Mouse (Mus musculus): ENCODE data around the gene Olfr644. TPM values are rescaled to one million over a fixed set of nuclear protein-coding genes. Genes with fewer than 3 reads are reported as not detected.

Olfr644 gene
- polyA plus RNA-seq, 1 experiment from 2014 or later = not detected

- Histone ChIP-seq H3K4me2 (ENCODE audit: low read depth, severe bottlenecking) (no peak overlapping the region), H3K27ac (replicated peaks; ENCODE audit: low read depth, low read length) (no peak overlapping the region), H3K4me3 (ENCODE audit: low read depth, low read length) (no peak overlapping the region), H3K4me1 (ENCODE audit: control insufficient read depth, insufficient read depth, low read length) (no peaks in the 10 kb centered on the region), H3K9ac (ENCODE audit: low read length) (no peak overlapping the region), H3K27me3 (ENCODE audit: control insufficient read depth, insufficient read depth, low read length) (no peaks in the 10 kb centered on the region), H3K9me3 (ENCODE audit: control insufficient read depth, low read length) (no peaks in the 10 kb centered on the region), H3K36me3 (ENCODE audit: control insufficient read depth, insufficient read depth, low read length) (no peaks in the 10 kb centered on the region)
- WGBS = 83% methylated on average over 3 of the region's 3 CpGs
- no peak for ATAC-seq (ENCODE audit: insufficient number of reproducible peaks, low FRiP score, low TSS enrichment, low read depth)
- no peak for DNase-seq (ENCODE audit: low spot score)
Observed at GRCm38 (mm10) chr7:104026978-104027377, 44.7 kb downstream of the Olfr644 start.

DNA sequence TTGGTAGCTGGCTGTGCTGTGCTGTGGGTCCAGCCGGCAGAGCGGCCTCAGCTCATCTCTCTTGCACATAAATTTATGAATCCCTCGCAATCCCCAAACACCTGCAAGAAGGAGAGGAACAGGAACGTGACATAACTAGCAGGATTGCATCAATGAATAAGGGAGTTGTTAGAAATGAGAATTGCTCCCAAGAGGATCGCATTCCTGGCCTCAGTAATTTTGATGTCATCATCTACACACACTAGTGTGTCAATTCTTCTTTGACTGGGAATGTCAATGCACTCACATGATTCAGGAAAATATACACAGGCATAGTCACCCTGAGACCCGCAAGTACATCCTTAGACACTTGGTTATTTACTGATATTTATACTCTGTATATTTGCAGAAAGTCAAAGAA, 46.2 kb downstream of the Olfr644 start, which contains the start of gene Olfr640:
Gene Olfr640 (minus strand): TSS at position 101 of the 400 bp plus-strand sequence.
- no peaks in the 10 kb centered on the region for H3K9me3 ChIP-seq (ENCODE audit: control insufficient read depth, low read length)

GRCm38 (mm10) chr7:104021651-104022050, 50.0 kb downstream of the Olfr644 start:
- Histone ChIP-seq H3K4me2 (ENCODE audit: low read depth, severe bottlenecking) (no peak overlapping the region), H3K4me3 (ENCODE audit: low read depth, low read length) (no peak overlapping the region), H3K9me3 (ENCODE audit: control insufficient read depth, low read length) (no peaks in the 10 kb centered on the region), H3K9ac (ENCODE audit: low read length) (no peak overlapping the region), H3K36me3 (ENCODE audit: control insufficient read depth, insufficient read depth, low read length) (no peaks in the 10 kb centered on the region), H3K27me3 (ENCODE audit: control insufficient read depth, insufficient read depth, low read length) (no peaks in the 10 kb centered on the region), H3K4me1 (ENCODE audit: control insufficient read depth, insufficient read depth, low read length) (no peaks in the 10 kb centered on the region), H3K27ac (replicated peaks; ENCODE audit: low read depth, low read length) (no peak overlapping the region)
- DNase-seq (ENCODE audit: low spot score) (no peak), ATAC-seq (ENCODE audit: insufficient number of reproducible peaks, low FRiP score, low TSS enrichment, low read depth) (no peak)
- 89% methylated on average over 6 of the region's 6 CpGs for WGBS

More for the DNA sequence above, 46.2 kb downstream of the Olfr644 start, which contains the start of gene Olfr640:
- Histone ChIP-seq H3K36me3 (ENCODE audit: control insufficient read depth, insufficient read depth, low read length) (no peaks in the 10 kb centered on the region), H3K4me1 (ENCODE audit: control insufficient read depth, insufficient read depth, low read length) (no peaks in the 10 kb centered on the region), H3K27me3 (ENCODE audit: control insufficient read depth, insufficient read depth, low read length) (no peaks in the 10 kb centered on the region), H3K4me2 (ENCODE audit: low read depth, severe bottlenecking) (no peak within 1 kb of the TSS), H3K9ac (ENCODE audit: low read length) (no peak within 1 kb of the TSS), H3K4me3 (ENCODE audit: low read depth, low read length) (no peak within 1 kb of the TSS), H3K27ac (replicated peaks; ENCODE audit: low read depth, low read length) (no peak within 1 kb of the TSS)
- no peak for ATAC-seq (ENCODE audit: insufficient number of reproducible peaks, low FRiP score, low TSS enrichment, low read depth)
- 84% methylated on average over 6 of the region's 6 CpGs for WGBS
- DNase-seq (ENCODE audit: low spot score) = no peak

DNA sequence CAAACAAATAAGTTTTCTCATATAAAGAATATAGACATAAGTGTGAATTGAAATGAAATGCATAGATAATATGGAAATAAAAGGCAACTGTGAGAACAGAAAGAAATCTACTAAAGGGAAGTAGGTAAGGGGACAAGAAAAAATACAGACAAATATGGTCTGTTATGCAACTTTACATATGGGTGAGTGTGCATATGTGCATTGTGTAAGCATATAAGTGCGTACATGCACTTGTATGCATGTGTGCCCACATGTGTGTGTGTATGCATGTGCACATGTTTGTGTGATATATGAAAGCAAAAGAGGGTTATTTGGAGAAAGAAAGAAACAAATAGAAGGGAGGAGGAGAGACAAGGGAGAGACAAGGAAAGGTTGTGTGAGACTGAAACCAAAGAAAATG, 52.7 kb downstream of the Olfr644 start:
- H3K27me3 ChIP-seq (ENCODE audit: control insufficient read depth, insufficient read depth, low read length) = no peaks in the 10 kb centered on the region
- no peak for ATAC-seq (ENCODE audit: insufficient number of reproducible peaks, low FRiP score, low TSS enrichment, low read depth)
- no peak overlapping the region for H3K4me2 ChIP-seq (ENCODE audit: low read depth, severe bottlenecking)
- WGBS = 88% methylated on average over 1 of the region's 1 CpGs
- H3K9ac ChIP-seq (ENCODE audit: low read length) = no peak overlapping the region
- H3K27ac ChIP-seq (replicated peaks; ENCODE audit: low read depth, low read length) = no peak overlapping the region
- no peaks in the 10 kb centered on the region for H3K36me3 ChIP-seq (ENCODE audit: control insufficient read depth, insufficient read depth, low read length)
- H3K4me3 ChIP-seq (ENCODE audit: low read depth, low read length) = no peak overlapping the region
- no peaks in the 10 kb centered on the region for H3K9me3 ChIP-seq (ENCODE audit: control insufficient read depth, low read length)
- H3K4me1 ChIP-seq (ENCODE audit: control insufficient read depth, insufficient read depth, low read length) = no peaks in the 10 kb centered on the region
- DNase-seq (ENCODE audit: low spot score) = no peak

DNA sequence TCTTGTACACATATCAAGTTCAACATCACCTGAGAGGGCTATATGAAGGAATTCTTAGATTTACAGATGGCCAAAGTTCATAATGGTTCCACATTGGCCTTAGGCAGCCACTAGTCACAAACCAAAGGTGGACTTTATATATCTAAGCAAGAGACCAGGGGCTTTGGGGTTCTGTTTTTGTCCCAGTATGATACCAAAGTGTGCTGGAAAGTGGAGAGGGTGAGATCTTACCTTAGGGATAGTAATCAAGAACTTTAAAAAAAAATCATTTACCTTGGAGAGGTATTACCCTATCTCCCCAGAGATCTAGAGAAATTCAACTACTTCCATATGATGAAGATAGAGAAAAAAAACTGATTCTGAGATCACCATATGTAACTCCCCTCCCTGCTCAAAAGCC, 54.5 kb downstream of the Olfr644 start, which contains the start of gene Olfr639:
Gene Olfr639 (minus strand): TSS at position 101 of the 400 bp plus-strand sequence.
- no peak within 1 kb of the TSS for H3K4me3 ChIP-seq (ENCODE audit: low read depth, low read length)
- no peak for ATAC-seq (ENCODE audit: insufficient number of reproducible peaks, low FRiP score, low TSS enrichment, low read depth)
- no peak for DNase-seq (ENCODE audit: low spot score)
- no peak within 1 kb of the TSS for H3K9ac ChIP-seq (ENCODE audit: low read length)
- H3K36me3 ChIP-seq (ENCODE audit: control insufficient read depth, insufficient read depth, low read length) = no peaks in the 10 kb centered on the region
- H3K9me3 ChIP-seq (ENCODE audit: control insufficient read depth, low read length) = no peaks in the 10 kb centered on the region
- no peak within 1 kb of the TSS for H3K4me2 ChIP-seq (ENCODE audit: low read depth, severe bottlenecking)
- H3K27me3 ChIP-seq (ENCODE audit: control insufficient read depth, insufficient read depth, low read length) = no peaks in the 10 kb centered on the region
- H3K4me1 ChIP-seq (ENCODE audit: control insufficient read depth, insufficient read depth, low read length) = no peaks in the 10 kb centered on the region
- H3K27ac ChIP-seq (replicated peaks; ENCODE audit: low read depth, low read length) = no peak within 1 kb of the TSS

Other genes with a start within 250 kb of the Olfr644 start
- 156 and 207 TPM in 2 replicates for gene Hbb-bs, start 243.8 kb downstream of the Olfr644 start, polyA plus RNA-seq (2014; fragmentation: Nextera tagmentation; extraction: Ambion mirVana)
- not detected in 2 replicates for gene Hbb-bh2, start 231.3 kb downstream of the Olfr644 start, polyA plus RNA-seq (2014; fragmentation: Nextera tagmentation; extraction: Ambion mirVana)
- 1,749 and 1,831 TPM in 2 replicates for gene Hbb-bh1, start 228.7 kb downstream of the Olfr644 start, polyA plus RNA-seq (2014; fragmentation: Nextera tagmentation; extraction: Ambion mirVana)
- 7,439 and 7,962 TPM in 2 replicates for gene Hbb-y, start 218.7 kb downstream of the Olfr644 start, polyA plus RNA-seq (2014; fragmentation: Nextera tagmentation; extraction: Ambion mirVana)
- not detected in 2 replicates for gene Olfr66, start 185.6 kb downstream of the Olfr644 start, polyA plus RNA-seq (2014; fragmentation: Nextera tagmentation; extraction: Ambion mirVana)
- gene Olfr64, start 177.4 kb downstream of the Olfr644 start, polyA plus RNA-seq (2014; fragmentation: Nextera tagmentation; extraction: Ambion mirVana) = not detected in 2 replicates
- gene Olfr65, start 168.4 kb downstream of the Olfr644 start, polyA plus RNA-seq (2014; fragmentation: Nextera tagmentation; extraction: Ambion mirVana) = not detected in 2 replicates
- gene Olfr631, start 143.0 kb downstream of the Olfr644 start, polyA plus RNA-seq (2014; fragmentation: Nextera tagmentation; extraction: Ambion mirVana) = not detected in 2 replicates
- gene Olfr632, start 137.5 kb downstream of the Olfr644 start, polyA plus RNA-seq (2014; fragmentation: Nextera tagmentation; extraction: Ambion mirVana) = not detected in 2 replicates
- not detected in 2 replicates for gene Olfr633, start 127.4 kb downstream of the Olfr644 start, polyA plus RNA-seq (2014; fragmentation: Nextera tagmentation; extraction: Ambion mirVana)
- gene Olfr635, start 100.7 kb downstream of the Olfr644 start, polyA plus RNA-seq (2014; fragmentation: Nextera tagmentation; extraction: Ambion mirVana) = not detected in 2 replicates
- not detected in 2 replicates for gene Olfr638, start 73.1 kb downstream of the Olfr644 start, polyA plus RNA-seq (2014; fragmentation: Nextera tagmentation; extraction: Ambion mirVana)
- not detected in 2 replicates for gene Olfr639, start 54.6 kb downstream of the Olfr644 start, polyA plus RNA-seq (2014; fragmentation: Nextera tagmentation; extraction: Ambion mirVana)
- not detected in 2 replicates for gene Olfr640, start 46.3 kb downstream of the Olfr644 start, polyA plus RNA-seq (2014; fragmentation: Nextera tagmentation; extraction: Ambion mirVana)
- not detected in 2 replicates for gene Olfr641, start 36.4 kb downstream of the Olfr644 start, polyA plus RNA-seq (2014; fragmentation: Nextera tagmentation; extraction: Ambion mirVana)
- gene Olfr642, start 19.2 kb downstream of the Olfr644 start, polyA plus RNA-seq (2014; fragmentation: Nextera tagmentation; extraction: Ambion mirVana) = not detected in 2 replicates
- gene 4930516K23Rik, start 10.4 kb downstream of the Olfr644 start, polyA plus RNA-seq (2014; fragmentation: Nextera tagmentation; extraction: Ambion mirVana) = not detected in 2 replicates
- not detected in 2 replicates for gene Olfr645, start 13.6 kb upstream of the Olfr644 start, polyA plus RNA-seq (2014; fragmentation: Nextera tagmentation; extraction: Ambion mirVana)
- not detected in 2 replicates for gene Olfr646, start 33.0 kb upstream of the Olfr644 start, polyA plus RNA-seq (2014; fragmentation: Nextera tagmentation; extraction: Ambion mirVana)
- not detected in 2 replicates for gene Ubqln5, start 58.0 kb upstream of the Olfr644 start, polyA plus RNA-seq (2014; fragmentation: Nextera tagmentation; extraction: Ambion mirVana)
- gene Olfr643, start 65.5 kb upstream of the Olfr644 start, polyA plus RNA-seq (2014; fragmentation: Nextera tagmentation; extraction: Ambion mirVana) = not detected in 2 replicates
- not detected in 2 replicates for gene Ubqln3, start 71.4 kb upstream of the Olfr644 start, polyA plus RNA-seq (2014; fragmentation: Nextera tagmentation; extraction: Ambion mirVana)
- not detected in 2 replicates for gene Ubqlnl, start 78.7 kb upstream of the Olfr644 start, polyA plus RNA-seq (2014; fragmentation: Nextera tagmentation; extraction: Ambion mirVana)
- gene Olfm5, start 93.0 kb upstream of the Olfr644 start, polyA plus RNA-seq (2014; fragmentation: Nextera tagmentation; extraction: Ambion mirVana) = not detected in 2 replicates
- gene Olfr648, start 111.5 kb upstream of the Olfr644 start, polyA plus RNA-seq (2014; fragmentation: Nextera tagmentation; extraction: Ambion mirVana) = 0.18 and 0.25 TPM in 2 replicates
- gene Olfr649, start 124.1 kb upstream of the Olfr644 start, polyA plus RNA-seq (2014; fragmentation: Nextera tagmentation; extraction: Ambion mirVana) = not detected in 2 replicates
- gene Trim6, start 146.9 kb upstream of the Olfr644 start, polyA plus RNA-seq (2014; fragmentation: Nextera tagmentation; extraction: Ambion mirVana) = 3.5 and 5.5 TPM in 2 replicates
- gene Trim34a, start 172.6 kb upstream of the Olfr644 start, polyA plus RNA-seq (2014; fragmentation: Nextera tagmentation; extraction: Ambion mirVana) = 0.64 and 1.4 TPM in 2 replicates
- gene Trim5, start 216.2 kb upstream of the Olfr644 start, polyA plus RNA-seq (2014; fragmentation: Nextera tagmentation; extraction: Ambion mirVana) = 0.08 and 0.13 TPM in 2 replicates
- 3.8 and 3.9 TPM in 2 replicates for gene Trim12a, start 243.6 kb upstream of the Olfr644 start, polyA plus RNA-seq (2014; fragmentation: Nextera tagmentation; extraction: Ambion mirVana)